Mouse (Mus musculus): ENCODE data around the gene Cfap99. TPM values are rescaled to one million over a fixed set of nuclear protein-coding genes. Genes with fewer than 3 reads are reported as not detected.

The Cfap99 gene
- polyA plus RNA-seq, 1 experiment from 2014 or later, result 0.19 TPM

DNA sequence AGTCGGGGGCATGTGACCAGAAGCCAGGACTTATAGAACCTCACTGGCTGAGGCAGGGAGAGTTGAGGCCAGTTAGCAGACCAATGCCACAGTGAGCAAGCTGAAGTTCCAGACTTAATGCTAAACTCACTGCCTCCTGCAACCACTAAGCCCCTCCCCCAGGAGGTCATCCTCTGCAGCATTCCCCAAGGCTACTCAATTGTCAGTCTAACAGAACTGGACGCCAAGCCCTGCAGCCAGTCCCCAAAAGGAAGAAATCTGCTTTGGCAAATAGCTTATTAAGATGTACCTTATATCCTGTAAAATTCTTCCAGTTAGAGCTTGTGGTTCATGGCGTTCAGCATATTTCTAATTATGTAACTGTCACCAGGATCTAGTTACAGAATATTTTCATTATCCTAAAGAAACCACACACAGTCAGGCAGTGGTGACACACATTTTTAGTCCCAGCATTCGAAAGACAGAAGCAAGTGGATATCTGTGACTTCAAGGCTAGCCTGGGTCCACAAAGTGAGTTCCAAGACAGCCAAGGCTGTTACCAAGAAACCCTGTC, 35.4 kb upstream of the Cfap99 start:
- no peaks in the 10 kb centered on the region for H3K36me3 ChIP-seq (ENCODE audit: control insufficient read depth, insufficient read depth, low read length)
- H3K4me1 ChIP-seq (ENCODE audit: control insufficient read depth, insufficient read depth, low read depth, low read length), result peaks cover 24% of the 10 kb centered on the region
- ATAC-seq, result no peak
- no peaks in the 10 kb centered on the region for H3K9me3 ChIP-seq (ENCODE audit: control insufficient read depth, low read length)
- 56% methylated on average over 4 of the region's 4 CpGs for WGBS
- H3K27ac ChIP-seq (ENCODE audit: low read depth, low read length), result peak overlapping the region; percentile 49; the same call in 1 of the 2 replicates
- H3K9ac ChIP-seq (ENCODE audit: low read depth, low read length), result no peak overlapping the region
- no peaks in the 10 kb centered on the region for H3K27me3 ChIP-seq (replicated peaks; ENCODE audit: control insufficient read depth, insufficient read depth, low read length)
- H3K4me3 ChIP-seq (ENCODE audit: low read length), result no peak overlapping the region
- no peak overlapping the region for H3K4me2 ChIP-seq (ENCODE audit: low read length)

DNA sequence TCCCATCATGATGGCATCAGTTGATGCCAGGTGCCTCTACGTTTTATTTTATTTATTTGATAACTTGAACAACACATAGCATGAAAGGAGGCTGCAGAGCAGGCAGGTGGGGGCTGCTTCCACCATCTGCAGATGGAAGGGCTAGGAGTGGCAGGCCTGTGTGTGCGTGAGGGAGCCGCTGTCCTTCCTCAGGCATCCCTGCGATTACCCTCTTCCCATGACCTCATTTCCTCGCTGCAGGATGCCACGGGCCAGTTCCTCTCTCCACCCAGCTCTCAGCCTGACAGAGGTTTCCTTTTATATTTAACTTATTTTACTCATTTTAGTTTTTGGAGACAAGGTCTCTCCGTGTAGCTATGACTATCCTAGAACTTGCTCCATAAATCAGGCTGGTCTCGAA, 34.1 kb upstream of the Cfap99 start:
- ATAC-seq, result no peak
- Histone ChIP-seq H3K27me3 (replicated peaks; ENCODE audit: control insufficient read depth, insufficient read depth, low read length) (no peaks in the 10 kb centered on the region), H3K4me1 (ENCODE audit: control insufficient read depth, insufficient read depth, low read depth, low read length) (peaks cover 24% of the 10 kb centered on the region), H3K9ac (ENCODE audit: low read depth, low read length) (no peak overlapping the region), H3K4me3 (ENCODE audit: low read length) (no peak overlapping the region), H3K36me3 (ENCODE audit: control insufficient read depth, insufficient read depth, low read length) (no peaks in the 10 kb centered on the region), H3K4me2 (ENCODE audit: low read length) (no peak overlapping the region), H3K9me3 (ENCODE audit: control insufficient read depth, low read length) (no peaks in the 10 kb centered on the region), H3K27ac (ENCODE audit: low read depth, low read length) (no peak overlapping the region)
- 76% methylated on average over 8 of the region's 8 CpGs for WGBS

DNA sequence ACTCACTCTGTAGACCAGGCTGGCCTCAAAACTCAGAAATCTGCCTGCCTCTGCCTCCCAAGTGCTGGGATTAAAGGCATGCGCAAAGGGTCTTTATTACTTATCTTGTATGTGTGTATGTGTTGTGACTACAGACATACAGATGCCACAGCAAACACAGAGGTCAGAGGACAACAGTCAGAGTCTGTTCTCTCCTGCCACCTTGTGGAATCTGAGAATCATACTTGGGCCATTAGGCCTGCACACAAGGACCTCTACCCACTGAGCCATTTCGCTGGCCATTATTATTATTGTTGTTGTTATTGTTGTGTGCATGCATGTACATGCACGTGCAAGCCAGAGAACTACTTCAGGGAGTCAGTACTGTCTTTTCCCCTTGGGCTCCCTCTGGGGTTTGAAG, 33.2 kb upstream of the Cfap99 start:
- Histone ChIP-seq H3K36me3 (ENCODE audit: control insufficient read depth, insufficient read depth, low read length) (no peaks in the 10 kb centered on the region), H3K27ac (ENCODE audit: low read depth, low read length) (no peak overlapping the region), H3K4me3 (ENCODE audit: low read length) (no peak overlapping the region), H3K9me3 (ENCODE audit: control insufficient read depth, low read length) (no peaks in the 10 kb centered on the region), H3K4me2 (ENCODE audit: low read length) (no peak overlapping the region), H3K27me3 (replicated peaks; ENCODE audit: control insufficient read depth, insufficient read depth, low read length) (no peaks in the 10 kb centered on the region), H3K4me1 (ENCODE audit: control insufficient read depth, insufficient read depth, low read depth, low read length) (peaks cover 17% of the 10 kb centered on the region), H3K9ac (ENCODE audit: low read depth, low read length) (no peak overlapping the region)
- 86% methylated on average over 3 of the region's 3 CpGs for WGBS
- ATAC-seq, result no peak

DNA sequence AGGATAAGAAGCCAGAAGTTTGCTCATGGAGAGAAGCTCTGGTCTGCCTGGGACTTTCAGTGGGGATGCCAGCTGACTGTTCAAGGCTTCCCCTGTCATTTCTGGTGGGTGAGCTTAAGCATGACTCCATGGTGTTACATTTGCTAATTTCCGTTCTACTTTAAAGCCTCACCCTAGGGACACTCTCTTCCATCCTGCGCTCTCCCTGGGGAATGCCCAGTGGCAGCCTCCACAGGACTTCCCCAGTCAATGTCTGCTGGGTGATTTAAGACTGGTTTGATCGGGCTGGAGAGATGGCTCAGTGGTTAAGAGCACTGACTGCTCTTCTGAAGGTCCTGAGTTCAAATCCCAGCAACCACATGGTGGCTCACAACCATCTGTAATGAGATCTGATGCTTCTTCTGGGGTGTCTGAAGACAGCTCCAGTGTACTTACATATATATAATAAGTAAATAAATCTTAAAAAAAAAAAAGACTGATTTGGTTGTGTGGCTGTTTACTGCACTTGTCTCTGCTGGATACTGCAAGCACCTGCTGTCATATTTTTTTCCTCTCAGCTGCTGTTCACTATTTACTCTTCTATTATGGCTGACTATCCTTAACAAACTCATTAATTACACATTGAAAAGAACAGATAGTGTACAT, 29.1 kb upstream of the Cfap99 start:
- no peak overlapping the region for H3K4me2 ChIP-seq (ENCODE audit: low read length)
- H3K27ac ChIP-seq (ENCODE audit: low read depth, low read length), result no peak overlapping the region
- H3K9ac ChIP-seq (ENCODE audit: low read depth, low read length), result no peak overlapping the region
- no peaks in the 10 kb centered on the region for H3K4me1 ChIP-seq (ENCODE audit: control insufficient read depth, insufficient read depth, low read depth, low read length)
- H3K9me3 ChIP-seq (ENCODE audit: control insufficient read depth, low read length), result no peaks in the 10 kb centered on the region
- no peaks in the 10 kb centered on the region for H3K27me3 ChIP-seq (replicated peaks; ENCODE audit: control insufficient read depth, insufficient read depth, low read length)
- no peaks in the 10 kb centered on the region for H3K36me3 ChIP-seq (ENCODE audit: control insufficient read depth, insufficient read depth, low read length)
- WGBS, result 73% methylated on average over 3 of the region's 3 CpGs
- H3K4me3 ChIP-seq (ENCODE audit: low read length), result no peak overlapping the region
- ATAC-seq, result no peak

DNA sequence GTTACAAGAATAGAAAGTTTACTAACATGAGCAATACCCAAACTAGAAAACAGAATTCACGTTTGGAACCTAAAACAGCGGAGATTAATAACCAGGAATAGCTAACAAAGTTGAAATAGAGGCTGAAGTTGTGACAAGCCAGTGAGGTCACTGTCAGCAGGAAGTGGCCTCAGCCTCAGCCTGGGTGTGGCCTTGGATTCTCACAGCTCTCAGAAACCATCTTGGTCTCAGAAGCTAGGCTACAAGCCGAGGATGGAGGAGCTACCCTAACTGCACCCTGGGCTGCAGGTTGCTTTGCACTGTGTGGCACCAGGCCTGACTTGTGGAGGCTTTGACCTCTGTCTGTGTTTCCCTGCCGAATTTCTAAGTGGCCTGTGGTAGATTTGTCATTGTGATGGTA, 22.3 kb upstream of the Cfap99 start:
- Histone ChIP-seq H3K4me2 (ENCODE audit: low read length) (no peak overlapping the region), H3K4me3 (ENCODE audit: low read length) (no peak overlapping the region), H3K4me1 (ENCODE audit: control insufficient read depth, insufficient read depth, low read depth, low read length) (no peaks in the 10 kb centered on the region), H3K9ac (ENCODE audit: low read depth, low read length) (no peak overlapping the region), H3K36me3 (ENCODE audit: control insufficient read depth, insufficient read depth, low read length) (no peaks in the 10 kb centered on the region), H3K9me3 (ENCODE audit: control insufficient read depth, low read length) (no peaks in the 10 kb centered on the region), H3K27me3 (replicated peaks; ENCODE audit: control insufficient read depth, insufficient read depth, low read length) (no peaks in the 10 kb centered on the region), H3K27ac (ENCODE audit: low read depth, low read length) (no peak overlapping the region)
- no peak for ATAC-seq
- 74% methylated on average over 4 of the region's 4 CpGs for WGBS

DNA sequence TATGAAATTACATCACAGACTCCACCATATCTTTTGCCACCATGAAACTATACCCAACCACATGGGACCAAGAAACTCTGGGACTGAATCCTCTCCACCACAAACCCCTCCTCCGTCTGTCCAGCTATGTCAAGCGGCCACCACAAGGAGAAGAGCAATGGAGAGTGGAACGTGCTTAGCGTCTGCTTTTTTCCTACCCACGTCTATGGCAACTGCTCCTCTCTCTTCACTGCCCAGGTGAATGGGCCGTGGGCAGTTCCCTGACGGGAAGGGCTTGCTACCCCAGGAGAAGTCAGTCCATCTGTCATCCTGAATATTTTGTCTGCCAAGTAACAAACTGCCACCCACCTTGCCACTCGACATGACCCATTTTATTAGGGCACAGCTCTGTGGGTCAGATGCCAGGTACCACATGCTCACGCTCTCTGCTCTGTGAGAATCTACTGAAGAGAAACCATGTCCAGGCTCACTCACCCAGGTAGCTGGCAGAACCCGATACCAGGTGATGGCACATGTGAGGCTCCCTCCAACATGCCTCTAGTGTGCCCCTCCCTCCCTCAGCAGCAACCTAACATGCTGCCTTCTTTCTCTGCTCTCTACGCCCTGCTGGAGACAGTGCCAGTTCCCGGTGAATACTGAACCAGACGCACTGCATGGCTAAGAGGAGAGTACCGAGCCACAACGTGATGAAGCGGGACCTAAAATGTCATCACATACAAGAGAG, 19.0 kb upstream of the Cfap99 start:
- WGBS, result 83% methylated on average over 16 of the region's 16 CpGs
- Histone ChIP-seq H3K4me2 (ENCODE audit: low read length) (no peak overlapping the region), H3K27me3 (replicated peaks; ENCODE audit: control insufficient read depth, insufficient read depth, low read length) (no peaks in the 10 kb centered on the region), H3K4me3 (ENCODE audit: low read length) (no peak overlapping the region), H3K9me3 (ENCODE audit: control insufficient read depth, low read length) (no peaks in the 10 kb centered on the region), H3K36me3 (ENCODE audit: control insufficient read depth, insufficient read depth, low read length) (no peaks in the 10 kb centered on the region), H3K4me1 (ENCODE audit: control insufficient read depth, insufficient read depth, low read depth, low read length) (no peaks in the 10 kb centered on the region; the same call in 1 of the 2 replicates), H3K27ac (ENCODE audit: low read depth, low read length) (no peak overlapping the region), H3K9ac (ENCODE audit: low read depth, low read length) (no peak overlapping the region)
- peak; percentile 76; the same call in 1 of the 2 replicates for ATAC-seq

DNA sequence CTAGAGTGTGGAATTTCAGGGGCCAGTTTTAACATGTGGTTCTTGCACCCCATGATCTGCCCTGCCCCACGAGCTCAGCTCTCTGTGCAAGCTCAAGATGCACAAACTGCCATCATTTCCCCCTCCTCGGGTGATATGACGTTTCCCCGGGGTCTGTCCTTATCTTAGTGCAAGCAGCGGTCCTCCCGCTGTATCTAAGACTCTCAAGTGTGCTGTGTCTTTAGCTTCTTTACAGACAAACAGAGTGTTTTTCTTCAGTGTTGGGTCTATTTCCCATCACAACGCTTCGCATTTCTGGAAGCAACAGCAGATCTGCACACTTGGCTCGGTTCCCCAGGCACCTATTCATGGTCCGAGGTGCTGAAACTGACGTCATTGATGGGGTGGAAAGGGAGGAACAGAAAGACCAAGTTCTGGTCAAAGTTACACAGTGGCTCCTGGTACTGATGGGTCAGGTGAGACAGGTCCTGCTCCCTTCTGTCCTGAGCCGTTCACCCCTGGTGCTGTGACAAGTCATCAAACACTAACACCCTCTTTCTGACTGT, 18.4 kb upstream of the Cfap99 start:
- Histone ChIP-seq H3K27me3 (replicated peaks; ENCODE audit: control insufficient read depth, insufficient read depth, low read length) (no peaks in the 10 kb centered on the region), H3K36me3 (ENCODE audit: control insufficient read depth, insufficient read depth, low read length) (no peaks in the 10 kb centered on the region), H3K9me3 (ENCODE audit: control insufficient read depth, low read length) (no peaks in the 10 kb centered on the region), H3K4me1 (ENCODE audit: control insufficient read depth, insufficient read depth, low read depth, low read length) (no peaks in the 10 kb centered on the region; the same call in 1 of the 2 replicates), H3K27ac (ENCODE audit: low read depth, low read length) (no peak overlapping the region), H3K4me2 (ENCODE audit: low read length) (no peak overlapping the region), H3K4me3 (ENCODE audit: low read length) (no peak overlapping the region), H3K9ac (ENCODE audit: low read depth, low read length) (no peak overlapping the region)
- ATAC-seq, result no peak
- 73% methylated on average over 12 of the region's 12 CpGs for WGBS

DNA sequence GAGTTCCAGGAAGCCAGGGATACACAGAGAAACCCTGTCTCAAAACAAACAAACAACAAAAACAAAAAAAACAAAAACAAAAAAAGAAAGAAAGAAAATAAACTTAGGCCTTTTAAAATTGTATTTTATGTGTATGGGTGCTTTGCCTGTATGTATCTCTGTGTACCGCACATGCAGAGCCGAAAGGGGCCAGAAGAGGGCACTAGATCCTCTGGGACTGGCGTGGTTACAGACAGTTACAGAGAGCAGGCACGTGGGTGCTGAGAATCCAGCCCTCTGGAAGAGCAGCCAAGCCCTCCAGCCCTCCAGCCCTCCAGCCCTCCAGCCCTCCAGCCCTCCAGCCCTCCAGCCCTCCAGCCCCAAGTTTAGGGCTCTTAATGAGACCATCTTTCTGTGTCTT, 16.7 kb upstream of the Cfap99 start:
- Histone ChIP-seq H3K27me3 (replicated peaks; ENCODE audit: control insufficient read depth, insufficient read depth, low read length) (no peaks in the 10 kb centered on the region), H3K4me3 (ENCODE audit: low read length) (no peak overlapping the region), H3K9me3 (ENCODE audit: control insufficient read depth, low read length) (no peaks in the 10 kb centered on the region), H3K36me3 (ENCODE audit: control insufficient read depth, insufficient read depth, low read length) (no peaks in the 10 kb centered on the region), H3K4me1 (ENCODE audit: control insufficient read depth, insufficient read depth, low read depth, low read length) (no peaks in the 10 kb centered on the region; the same call in 1 of the 2 replicates), H3K27ac (ENCODE audit: low read depth, low read length) (no peak overlapping the region), H3K9ac (ENCODE audit: low read depth, low read length) (no peak overlapping the region), H3K4me2 (ENCODE audit: low read length) (no peak overlapping the region)
- 29% methylated on average over 4 of the region's 4 CpGs for WGBS
- no peak for ATAC-seq

DNA sequence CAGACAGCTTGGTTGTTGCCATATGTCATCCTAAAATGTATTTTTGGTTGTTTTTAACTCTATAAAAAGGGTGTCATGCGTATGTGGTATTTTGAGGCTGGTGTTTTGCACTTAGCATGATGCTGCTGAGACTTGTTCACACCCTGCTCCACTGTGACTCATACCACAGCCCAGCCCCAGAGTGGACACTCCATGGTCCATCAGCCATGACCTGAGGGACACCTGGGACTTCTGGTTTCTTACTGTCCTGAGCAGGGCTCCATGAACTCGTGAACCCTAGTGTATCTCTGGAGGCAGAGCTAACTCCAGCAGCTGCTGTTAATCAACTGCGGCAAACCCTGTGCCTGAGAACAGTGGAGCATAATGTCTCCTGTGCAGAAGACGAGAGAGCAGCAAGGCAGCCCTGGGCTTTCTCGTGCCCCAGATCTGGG, 15.1 kb upstream of the Cfap99 start:
- H3K4me2 ChIP-seq (ENCODE audit: low read length), result no peak overlapping the region
- H3K27me3 ChIP-seq (replicated peaks; ENCODE audit: control insufficient read depth, insufficient read depth, low read length), result no peaks in the 10 kb centered on the region
- H3K9me3 ChIP-seq (ENCODE audit: control insufficient read depth, low read length), result no peaks in the 10 kb centered on the region
- no peak overlapping the region for H3K4me3 ChIP-seq (ENCODE audit: low read length)
- 68% methylated on average over 5 of the region's 5 CpGs for WGBS
- H3K27ac ChIP-seq (ENCODE audit: low read depth, low read length), result no peak overlapping the region
- H3K36me3 ChIP-seq (ENCODE audit: control insufficient read depth, insufficient read depth, low read length), result no peaks in the 10 kb centered on the region
- no peaks in the 10 kb centered on the region; the same call in 1 of the 2 replicates for H3K4me1 ChIP-seq (ENCODE audit: control insufficient read depth, insufficient read depth, low read depth, low read length)
- no peak for ATAC-seq
- H3K9ac ChIP-seq (ENCODE audit: low read depth, low read length), result no peak overlapping the region

All from hindbrain, embryonic 16.5 days (tissue).